Mouse (Mus musculus): ENCODE results near the gene Serpinb6a. TPM values are rescaled to one million over a fixed set of nuclear protein-coding genes. Genes with fewer than 3 reads are reported as not detected.

The Serpinb6a gene
- polyA plus RNA-seq, 1 experiment from 2014 or later: 38.8 TPM

- no peaks in the 10 kb centered on the region for H3K4me1 ChIP-seq
- no peaks in the 10 kb centered on the region for H3K36me3 ChIP-seq
- H3K27ac ChIP-seq: no peak overlapping the region
- no peaks in the 10 kb centered on the region for H3K9me3 ChIP-seq
- no peak for ATAC-seq (ENCODE audit: low FRiP score, low read depth)
- no peak overlapping the region for H3K9ac ChIP-seq
- no peak overlapping the region for H3K4me2 ChIP-seq (replicated peaks)
- 94% methylated on average over 5 of the region's 5 CpGs for WGBS
- no peaks in the 10 kb centered on the region for H3K27me3 ChIP-seq (replicated peaks)
- no peak overlapping the region for H3K4me3 ChIP-seq
Measured at GRCm38 (mm10) chr13:33937151-33937550, 65.4 kb downstream of the Serpinb6a start.

DNA sequence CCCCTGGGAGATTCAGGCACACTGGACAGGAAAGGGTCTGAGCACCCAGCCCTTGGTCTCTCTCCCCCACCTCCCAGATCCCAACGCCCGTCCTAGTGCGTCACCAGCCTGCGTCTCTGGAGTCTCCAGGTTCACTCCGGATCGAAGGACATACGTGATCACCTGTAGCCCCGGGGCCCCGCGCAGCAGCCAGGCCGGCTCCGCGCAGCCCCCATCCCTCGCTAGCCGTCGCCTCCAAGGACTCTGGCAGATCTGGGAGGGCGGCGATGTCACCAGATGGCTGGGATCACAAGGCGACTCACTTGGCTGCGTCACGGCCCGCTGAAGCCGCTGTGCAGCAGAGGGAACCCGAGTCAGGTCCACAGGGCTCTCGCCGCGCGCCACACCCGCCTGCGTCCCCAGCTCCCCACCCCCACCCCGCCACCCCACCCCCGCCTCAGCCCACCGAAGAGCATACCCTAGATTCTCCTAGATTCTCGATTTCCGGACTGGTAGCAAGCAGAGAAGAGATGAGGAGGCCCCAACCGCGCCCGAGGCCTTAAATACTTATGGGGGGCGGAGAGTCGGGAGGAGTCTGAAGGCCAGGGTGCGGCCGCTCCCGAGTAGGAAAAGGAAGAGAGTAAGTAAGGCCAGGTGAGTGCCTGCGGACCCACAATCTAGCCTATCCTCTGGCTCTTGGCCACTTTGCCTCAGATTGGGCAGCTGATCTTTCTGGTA is 67.0 kb downstream of the Serpinb6a start:
- Histone ChIP-seq H3K4me3 (peak overlapping the region; percentile 47), H3K4me1 (no peaks in the 10 kb centered on the region), H3K27ac (no peak overlapping the region), H3K27me3 (replicated peaks) (no peaks in the 10 kb centered on the region), H3K9ac (peak overlapping the region; percentile 60), H3K36me3 (no peaks in the 10 kb centered on the region), H3K9me3 (no peaks in the 10 kb centered on the region), H3K4me2 (replicated peaks) (peak overlapping the region; percentile 91)
- under 1% methylated on average over 44 of the region's 44 CpGs for WGBS
- ATAC-seq (ENCODE audit: low FRiP score, low read depth): peak; percentile 88

- Histone ChIP-seq H3K27ac (no peak overlapping the region), H3K9ac (no peak overlapping the region), H3K4me3 (no peak overlapping the region), H3K36me3 (no peaks in the 10 kb centered on the region), H3K27me3 (replicated peaks) (no peaks in the 10 kb centered on the region), H3K4me1 (no peaks in the 10 kb centered on the region), H3K9me3 (no peaks in the 10 kb centered on the region), H3K4me2 (replicated peaks) (peak overlapping the region; percentile 91)
- ATAC-seq (ENCODE audit: low FRiP score, low read depth): no peak
- WGBS: 79% methylated on average over 6 of the region's 6 CpGs
Measured at GRCm38 (mm10) chr13:33934743-33935142, 67.9 kb downstream of the Serpinb6a start.

- ATAC-seq (ENCODE audit: low FRiP score, low read depth): no peak
Measured at GRCm38 (mm10) chr13:33930912-33931311, 71.7 kb downstream of the Serpinb6a start.

GRCm38 (mm10) chr13:33930281-33930680 is 72.3 kb downstream of the Serpinb6a start:
- ATAC-seq (ENCODE audit: low FRiP score, low read depth): no peak
- no peak overlapping the region for H3K4me2 ChIP-seq (replicated peaks)
- H3K4me3 ChIP-seq: no peak overlapping the region
- H3K36me3 ChIP-seq: no peaks in the 10 kb centered on the region
- H3K9me3 ChIP-seq: no peaks in the 10 kb centered on the region
- H3K27ac ChIP-seq: no peak overlapping the region
- H3K27me3 ChIP-seq (replicated peaks): no peaks in the 10 kb centered on the region
- 88% methylated on average over 2 of the region's 2 CpGs for WGBS
- H3K4me1 ChIP-seq: no peaks in the 10 kb centered on the region
- no peak overlapping the region for H3K9ac ChIP-seq

More at GRCm38 (mm10) chr13:33930912-33931311, 71.7 kb downstream of the Serpinb6a start:
- Histone ChIP-seq H3K4me1 (no peaks in the 10 kb centered on the region), H3K9me3 (no peaks in the 10 kb centered on the region), H3K9ac (no peak overlapping the region), H3K4me2 (replicated peaks) (no peak overlapping the region), H3K27ac (no peak overlapping the region), H3K27me3 (replicated peaks) (no peaks in the 10 kb centered on the region), H3K36me3 (no peaks in the 10 kb centered on the region), H3K4me3 (no peak overlapping the region)
- 88% methylated on average over 3 of the region's 3 CpGs for WGBS

GRCm38 (mm10) chr13:33921699-33922098 is 80.9 kb downstream of the Serpinb6a start:
- no peaks in the 10 kb centered on the region for H3K27me3 ChIP-seq (replicated peaks)
- no peak overlapping the region for H3K4me2 ChIP-seq (replicated peaks)
- no peaks in the 10 kb centered on the region for H3K4me1 ChIP-seq
- H3K9ac ChIP-seq: no peak overlapping the region
- H3K36me3 ChIP-seq: peaks cover 22% of the 10 kb centered on the region; the same call in 1 of the 2 replicates
- no peak overlapping the region for H3K4me3 ChIP-seq
- no peak overlapping the region for H3K27ac ChIP-seq
- ATAC-seq (ENCODE audit: low FRiP score, low read depth): no peak
- 93% methylated on average over 5 of the region's 5 CpGs for WGBS
- no peaks in the 10 kb centered on the region for H3K9me3 ChIP-seq

DNA sequence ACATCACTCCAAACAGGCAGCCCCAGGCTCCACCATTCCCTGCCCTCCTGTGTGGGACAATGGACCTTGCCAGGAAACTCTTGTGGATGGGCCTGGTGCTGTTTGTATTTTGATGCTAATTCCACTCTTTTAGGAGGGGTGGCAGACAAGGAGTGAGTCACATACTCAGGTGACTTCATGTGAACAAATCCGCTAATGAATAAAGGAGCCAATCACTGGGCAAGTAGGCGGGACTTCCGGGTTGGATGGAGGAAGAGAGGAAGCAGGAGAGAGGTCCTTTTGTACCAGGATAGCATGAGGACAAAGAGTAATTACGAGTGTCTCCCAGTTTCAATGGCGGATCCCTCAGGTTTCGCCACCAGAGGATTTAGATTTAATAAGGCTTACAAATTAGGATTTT is 81.6 kb downstream of the Serpinb6a start:
- no peak overlapping the region for H3K9ac ChIP-seq
- no peak overlapping the region for H3K4me3 ChIP-seq
- H3K4me1 ChIP-seq: no peaks in the 10 kb centered on the region
- no peaks in the 10 kb centered on the region for H3K9me3 ChIP-seq
- ATAC-seq (ENCODE audit: low FRiP score, low read depth): no peak
- no peaks in the 10 kb centered on the region for H3K27me3 ChIP-seq (replicated peaks)
- no peak overlapping the region for H3K27ac ChIP-seq
- H3K4me2 ChIP-seq (replicated peaks): no peak overlapping the region
- whole genome bisulfite sequencing: 86% methylated on average over 6 of the region's 6 CpGs
- peaks cover 22% of the 10 kb centered on the region; the same call in 1 of the 2 replicates for H3K36me3 ChIP-seq

DNA sequence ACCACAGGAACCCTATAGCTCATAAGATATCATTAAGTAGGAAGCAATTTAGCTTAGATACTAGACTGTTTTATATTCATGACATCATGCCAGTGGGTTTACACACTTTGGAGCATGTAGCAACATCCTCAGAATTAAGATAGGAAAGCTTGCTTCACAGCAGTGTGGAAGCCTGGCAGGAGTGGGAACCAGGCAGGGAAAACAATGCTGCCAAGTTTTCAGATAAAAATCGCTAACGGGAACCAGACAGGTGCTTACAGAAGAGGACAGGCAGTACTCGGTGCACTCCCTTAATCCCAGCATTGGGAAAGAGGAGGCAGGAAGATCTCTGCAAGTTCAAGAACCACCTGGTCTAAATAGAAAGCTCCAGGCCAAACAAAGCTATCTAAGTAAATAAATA is 95.8 kb downstream of the Serpinb6a start:
- H3K4me3 ChIP-seq: no peak overlapping the region

DNA sequence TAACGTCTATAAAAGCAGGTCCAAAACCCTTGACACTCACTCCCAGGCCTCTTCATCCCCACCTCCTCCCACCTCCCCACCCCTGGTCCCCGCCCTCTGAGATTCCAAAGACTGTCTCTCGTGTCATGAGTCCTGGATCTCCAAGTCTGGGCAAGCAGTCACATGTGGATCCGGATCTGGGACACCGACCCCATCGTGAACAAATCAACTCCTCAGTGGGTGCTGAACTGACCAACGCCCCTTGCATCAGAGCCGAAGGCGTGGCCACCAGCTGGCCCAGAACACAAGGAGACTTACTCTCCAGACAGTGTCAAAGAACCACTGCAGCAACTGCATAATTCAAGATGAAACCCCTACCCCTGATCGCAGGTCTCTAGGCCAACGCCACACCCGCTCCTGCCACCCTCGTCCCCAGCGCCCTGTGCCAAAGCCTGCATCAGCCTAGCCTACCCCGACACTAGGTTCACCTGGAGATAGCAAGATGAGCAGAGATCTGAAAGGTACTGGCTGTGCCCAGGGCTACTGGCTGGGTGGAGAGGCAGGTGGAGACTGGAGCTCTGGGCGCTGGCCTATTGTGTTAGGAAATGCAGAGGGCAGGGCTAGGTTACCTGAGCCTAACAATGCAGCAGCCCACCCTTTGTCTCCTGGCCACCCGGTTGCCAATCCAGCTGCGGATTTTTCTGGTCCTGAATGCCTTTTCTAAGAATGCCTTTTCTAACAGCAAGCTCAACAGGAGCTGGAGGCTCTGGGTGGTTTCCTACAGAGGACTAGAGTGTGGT is 97.2 kb downstream of the Serpinb6a start, which contains the start of gene Serpinb6c:
Serpinb6c (minus strand) TSS at position 533 of the 779 bp plus-strand sequence.
- H3K9ac ChIP-seq: no peak within 1 kb of the TSS
- WGBS: 76% methylated on average over 18 of the region's 18 CpGs
- H3K36me3 ChIP-seq: no peaks in the 10 kb centered on the region
- H3K27me3 ChIP-seq (replicated peaks): no peaks in the 10 kb centered on the region
- no peak within 1 kb of the TSS for H3K27ac ChIP-seq
- no peak within 1 kb of the TSS for H3K4me3 ChIP-seq
- H3K4me1 ChIP-seq: no peaks in the 10 kb centered on the region
- ATAC-seq (ENCODE audit: low FRiP score, low read depth): 0 out of 2 replicates have a peak, but pooled peaks have one; percentile 13
- H3K9me3 ChIP-seq: no peaks in the 10 kb centered on the region
- H3K4me2 ChIP-seq (replicated peaks): no peak within 1 kb of the TSS

More for the DNA sequence above, 95.8 kb downstream of the Serpinb6a start:
- H3K4me2 ChIP-seq (replicated peaks): no peak overlapping the region
- 81% methylated on average over 3 of the region's 3 CpGs for WGBS
- H3K27me3 ChIP-seq (replicated peaks): no peaks in the 10 kb centered on the region
- H3K4me1 ChIP-seq: no peaks in the 10 kb centered on the region
- no peaks in the 10 kb centered on the region for H3K9me3 ChIP-seq
- no peak overlapping the region for H3K27ac ChIP-seq
- H3K9ac ChIP-seq: no peak overlapping the region
- no peak for ATAC-seq (ENCODE audit: low FRiP score, low read depth)
- no peaks in the 10 kb centered on the region for H3K36me3 ChIP-seq

GRCm38 (mm10) chr13:33903290-33903689 is 99.3 kb downstream of the Serpinb6a start:
- Histone ChIP-seq H3K9ac (no peak overlapping the region), H3K4me3 (no peak overlapping the region), H3K4me2 (replicated peaks) (no peak overlapping the region), H3K27ac (no peak overlapping the region), H3K36me3 (no peaks in the 10 kb centered on the region), H3K9me3 (no peaks in the 10 kb centered on the region), H3K27me3 (replicated peaks) (no peaks in the 10 kb centered on the region), H3K4me1 (no peaks in the 10 kb centered on the region)
- no peak for ATAC-seq (ENCODE audit: low FRiP score, low read depth)
- 92% methylated on average over 2 of the region's 2 CpGs for WGBS

DNA sequence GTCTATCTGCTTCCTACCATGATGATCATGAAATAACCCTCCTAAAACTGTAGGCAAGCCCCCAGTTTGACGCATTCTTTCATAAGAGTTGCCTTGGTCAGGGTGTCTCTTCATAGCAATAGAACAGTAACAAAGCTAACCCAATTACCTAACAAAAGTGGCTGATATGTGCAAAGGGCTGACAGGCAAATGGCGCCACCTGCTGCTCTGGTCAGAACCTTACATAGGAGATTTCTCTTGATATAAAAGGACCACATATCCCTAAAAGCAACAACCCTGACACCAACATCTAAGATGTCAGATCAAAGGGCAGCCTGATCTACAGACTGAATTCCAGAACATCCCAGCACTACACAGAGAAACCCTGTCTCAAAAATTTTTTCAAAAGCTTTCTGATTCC is 108.4 kb downstream of the Serpinb6a start:
- WGBS: 36% methylated on average over 2 of the region's 2 CpGs
- H3K4me1 ChIP-seq: no peaks in the 10 kb centered on the region
- H3K9ac ChIP-seq: no peak overlapping the region
- no peaks in the 10 kb centered on the region for H3K27me3 ChIP-seq (replicated peaks)
- no peaks in the 10 kb centered on the region for H3K9me3 ChIP-seq
- no peak for ATAC-seq (ENCODE audit: low FRiP score, low read depth)
- H3K4me3 ChIP-seq: no peak overlapping the region
- H3K4me2 ChIP-seq (replicated peaks): no peak overlapping the region
- no peak overlapping the region for H3K27ac ChIP-seq
- no peaks in the 10 kb centered on the region for H3K36me3 ChIP-seq
